21 mouse cellular contexts compared by ENCODE assay signal in genomic region chr9:27670032-27670740, GRCm38 (mm10).
DNase-seq lines count a peak whose midpoint lies in the region; ATAC-seq and TF ChIP-seq lines count a peak whose summit lies in the region.
"Had no signal": no experiment of that assay in that cellular context is flagged by ENCODE, and none has a peak within 500 bp of the region (broad histone marks: within the 10 kb centered on the region; RNA-seq: fewer than 3 reads in every experiment).

No protein-coding gene starts in this region.

- no peaks in the 10 kb centered on the region for H3K9me3 ChIP-seq in forebrain, embryonic 10.5 days
- H3K9me3 ChIP-seq in forebrain, postnatal 0 days (ENCODE audit: low read length): no peaks in the 10 kb centered on the region
- H3K9me3 ChIP-seq in neural tube, embryonic 15.5 days (replicated peaks): no peaks in the 10 kb centered on the region
- no peaks in the 10 kb centered on the region for H3K9me3 ChIP-seq in hindbrain, embryonic 12.5 days (replicated peaks)
- H3K9me3 ChIP-seq: embryonic facial prominence, embryonic 12.5 days; hindbrain, embryonic 15.5 days; stomach, embryonic 15.5 days had no signal

- no peak overlapping the region for H3K4me2 ChIP-seq in forebrain, postnatal 0 days (ENCODE audit: low read depth)
- H3K4me2 ChIP-seq in neural tube, embryonic 15.5 days: no peak overlapping the region
- no peak overlapping the region for H3K4me2 ChIP-seq in hindbrain, embryonic 12.5 days (replicated peaks)
- H3K4me2 ChIP-seq: embryonic facial prominence, embryonic 12.5 days; hindbrain, embryonic 15.5 days; liver, embryonic 11.5 days; stomach, embryonic 15.5 days had no signal

- peak overlapping the region; percentile 67; the same call in 1 of the 2 replicates for H3K27ac ChIP-seq in forebrain, embryonic 10.5 days
- H3K27ac ChIP-seq in forebrain, postnatal 0 days (ENCODE audit: low read depth, low read length): no peak overlapping the region
- no peak overlapping the region for H3K27ac ChIP-seq in neural tube, embryonic 15.5 days (replicated peaks)
- H3K27ac ChIP-seq in hindbrain, embryonic 12.5 days: no peak overlapping the region
- H3K27ac ChIP-seq: embryonic facial prominence, embryonic 12.5 days; hindbrain, embryonic 15.5 days; stomach, embryonic 15.5 days had no signal

- WGBS in forebrain, embryonic 10.5 days: 16% methylated on average over 6 of the region's 6 CpGs
- WGBS in forebrain, postnatal 0 days: 14% methylated on average over 6 of the region's 6 CpGs
- 21% methylated on average over 6 of the region's 6 CpGs for WGBS in neural tube, embryonic 15.5 days
- WGBS in hindbrain, embryonic 12.5 days: 23% methylated on average over 6 of the region's 6 CpGs

- H3K36me3 ChIP-seq in forebrain, embryonic 10.5 days (replicated peaks): no peaks in the 10 kb centered on the region
- no peaks in the 10 kb centered on the region for H3K36me3 ChIP-seq in forebrain, postnatal 0 days (ENCODE audit: insufficient read depth)
- no peaks in the 10 kb centered on the region for H3K36me3 ChIP-seq in neural tube, embryonic 15.5 days
- H3K36me3 ChIP-seq in hindbrain, embryonic 12.5 days: no peaks in the 10 kb centered on the region
- H3K36me3 ChIP-seq: embryonic facial prominence, embryonic 12.5 days; hindbrain, embryonic 15.5 days; stomach, embryonic 15.5 days had no signal

- H3K9ac ChIP-seq in forebrain, postnatal 0 days: no peak overlapping the region
- H3K9ac ChIP-seq in neural tube, embryonic 15.5 days (replicated peaks): no peak overlapping the region
- H3K9ac ChIP-seq in hindbrain, embryonic 12.5 days: no peak overlapping the region
- H3K9ac ChIP-seq: embryonic facial prominence, embryonic 12.5 days; hindbrain, embryonic 15.5 days; stomach, embryonic 15.5 days had no signal

- H3K4me1 ChIP-seq in forebrain, embryonic 10.5 days: peaks cover 18% of the 10 kb centered on the region
- H3K4me1 ChIP-seq in forebrain, postnatal 0 days (ENCODE audit: insufficient read depth): no peaks in the 10 kb centered on the region
- peaks cover 8% of the 10 kb centered on the region for H3K4me1 ChIP-seq in neural tube, embryonic 15.5 days
- H3K4me1 ChIP-seq in hindbrain, embryonic 12.5 days: peaks cover 7% of the 10 kb centered on the region
- H3K4me1 ChIP-seq: embryonic facial prominence, embryonic 12.5 days; stomach, embryonic 15.5 days had no signal

- no peaks in the 10 kb centered on the region for H3K27me3 ChIP-seq in forebrain, embryonic 10.5 days (ENCODE audit: poor library complexity, severe bottlenecking)
- no peaks in the 10 kb centered on the region for H3K27me3 ChIP-seq in forebrain, postnatal 0 days (ENCODE audit: insufficient read depth, low read length)
- no peaks in the 10 kb centered on the region for H3K27me3 ChIP-seq in neural tube, embryonic 15.5 days (replicated peaks)
- H3K27me3 ChIP-seq in hindbrain, embryonic 12.5 days: peaks cover 5% of the 10 kb centered on the region; the same call in 1 of the 2 replicates
- H3K27me3 ChIP-seq: embryonic facial prominence, embryonic 12.5 days; hindbrain, embryonic 15.5 days; Patski; stomach, embryonic 15.5 days had no signal

- no peak overlapping the region for H3K4me3 ChIP-seq in forebrain, embryonic 10.5 days
- H3K4me3 ChIP-seq in forebrain, postnatal 0 days (ENCODE audit: low read depth, low read length): no peak overlapping the region
- H3K4me3 ChIP-seq in neural tube, embryonic 15.5 days (replicated peaks): no peak overlapping the region
- no peak overlapping the region for H3K4me3 ChIP-seq in hindbrain, embryonic 12.5 days
- H3K4me3 ChIP-seq: embryonic facial prominence, embryonic 12.5 days; erythroblast, embryonic 14.5 days; hindbrain, embryonic 15.5 days; stomach, embryonic 15.5 days had no signal

- DNase-seq in forebrain, embryonic 10.5 days (ENCODE audit: extremely low spot score, low spot score): peak; percentile 20
- no peak for DNase-seq in forebrain, postnatal 0 days
- peak; percentile 16 for DNase-seq in neural tube, embryonic 10.5 days (ENCODE audit: extremely low spot score, low spot score)
- peak; percentile 25 for DNase-seq in retina, postnatal 1 day
- DNase-seq in yolk sac, embryonic 10.5 days (ENCODE audit: low spot score): no peak
- no peak for DNase-seq in adrenal gland, postnatal 25 days
- DNase-seq: adrenal gland, postnatal 14 days; cerebellum, adult 18-20 months; cerebellum, postnatal 36 days; gastrocnemius, postnatal 36 days; lung, adult 2 months; lung, postnatal 36 days had no signal

- no peak for ATAC-seq in forebrain, postnatal 0 days
- ATAC-seq in neural tube, embryonic 15.5 days (ENCODE audit: low FRiP score): no peak
- ATAC-seq in hindbrain, embryonic 12.5 days (ENCODE audit: low FRiP score): 0 out of 2 replicates have a peak, but pooled peaks have one; percentile 67
- ATAC-seq: intestine, postnatal 0 days; Patski had no signal

- TF ChIP-seq CTCF in forebrain, postnatal 0 days (IDR thresholded peaks at IDR 0.05; ENCODE audit: low read depth): no peak

Comparison
In these comparisons a context has a peak if more than half of its experiments do, and no peak if none do; other contexts are left out.
1. DNase-seq: peak in forebrain, embryonic 10.5 days (single experiment), neural tube, embryonic 10.5 days (single experiment) and retina, postnatal 1 day (single experiment); none in forebrain, postnatal 0 days (single experiment), yolk sac, embryonic 10.5 days (single experiment) and adrenal gland, postnatal 25 days (single experiment).